Mouse (Mus musculus) E14TG2a.4 (cell line): Measurements from ENCODE around the gene 4933411K16Rik.

Experiments used
- CTCF ChIP-seq: conservative IDR thresholded peaks from 2 replicates; pipeline ENCODE4 v1.5.1; 2014; ENCODE audit warnings: low read length
- NANOG ChIP-seq: IDR thresholded peaks from 2 replicates; pipeline ENCODE4 v1.6.1; 2014; ENCODE audit warnings: borderline replicate concordance, low read length, mixed read lengths
- POU5F1 ChIP-seq: IDR thresholded peaks from 2 replicates; pipeline ENCODE4 v1.6.1; 2014; ENCODE audit warnings: low read length, borderline replicate concordance

DNA sequence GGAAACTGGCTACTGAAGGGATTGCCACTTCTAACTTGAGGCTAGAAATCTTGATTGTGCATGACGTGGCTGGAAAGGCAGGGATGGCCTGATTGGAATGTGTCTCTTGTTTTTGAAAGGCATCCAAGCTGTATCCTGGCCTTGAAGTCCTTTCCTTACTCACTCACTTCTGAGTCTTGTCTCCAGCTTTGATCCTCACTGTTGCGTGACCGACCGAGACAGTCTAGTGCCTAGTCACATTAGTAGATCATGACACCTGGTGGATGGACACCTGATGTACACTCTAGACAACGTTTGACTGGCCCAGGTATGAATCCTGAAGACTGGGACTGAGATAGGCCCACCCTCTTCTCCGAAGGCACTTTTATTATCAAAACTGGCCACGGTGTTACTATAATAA lies 20.8 kb downstream of the 4933411K16Rik start:
- TF ChIP-seq CTCF = no peak
- no peak for TF ChIP-seq NANOG
- no peak for TF ChIP-seq POU5F1
